Comparison of ENCODE assay signal across 8 mouse cellular contexts in the genomic region with DNA sequence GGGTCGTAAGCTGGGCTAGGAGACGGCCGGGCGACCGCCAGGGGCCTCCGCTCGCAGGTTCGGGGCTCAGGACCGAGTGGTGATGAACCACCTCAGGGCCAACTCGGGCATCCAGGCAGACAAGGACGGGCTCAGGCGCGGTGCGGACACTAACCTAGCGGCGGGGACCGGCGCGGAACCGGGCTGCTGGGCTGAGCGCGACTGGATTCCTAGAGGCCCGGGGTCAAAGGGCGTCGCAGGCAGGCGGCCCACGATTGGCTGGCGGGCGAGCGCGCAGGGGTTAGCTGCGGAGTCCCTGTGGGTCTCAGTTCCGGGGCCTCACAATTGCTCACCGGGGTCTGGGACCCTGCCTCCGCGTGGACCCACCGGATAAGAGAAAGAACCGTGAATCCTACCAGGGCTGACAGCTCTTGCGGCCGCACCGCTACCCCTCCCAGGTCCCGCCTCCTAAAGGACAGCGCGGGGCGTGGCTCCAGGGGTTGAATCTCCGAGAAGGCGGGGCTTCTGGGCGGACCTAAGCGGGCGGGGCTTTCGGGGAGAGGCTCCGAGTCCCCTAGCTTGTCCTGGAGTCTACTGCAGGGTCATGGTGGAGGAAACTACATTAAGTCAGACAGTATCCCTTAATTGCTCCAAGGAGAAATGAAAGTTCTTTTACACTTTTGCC. TPM values are rescaled to one million over a fixed set of nuclear protein-coding genes. Genes with fewer than 3 reads are reported as not detected.
A peak's percentile ranks its signal among the peaks of the same experiment; 100 is the strongest.
DNase-seq lines count a peak whose midpoint lies in the region; ATAC-seq and TF ChIP-seq lines count a peak whose summit lies in the region.

A gene (minus strand): TSS at position 449 of the 664 bp plus-strand sequence.

- no peaks in the 10 kb centered on the region for H3K9me3 ChIP-seq in heart, embryonic 12.5 days (replicated peaks)
- H3K9me3 ChIP-seq in kidney, postnatal 0 days (replicated peaks; ENCODE audit: low read length), result no peaks in the 10 kb centered on the region
- no peaks in the 10 kb centered on the region for H3K9me3 ChIP-seq in liver, embryonic 11.5 days (ENCODE audit: control insufficient read depth, low read length)
- no peaks in the 10 kb centered on the region for H3K9me3 ChIP-seq in stomach, embryonic 14.5 days (ENCODE audit: control insufficient read depth, low read depth, low read length)

- peak; percentile 34; the same call in 1 of the 2 replicates for TF ChIP-seq CTCF in kidney, postnatal 0 days (IDR thresholded peaks at IDR 0.05; ENCODE audit: low read depth)

- peak; percentile 91 for DNase-seq in CD4-positive helper T cell, adult 2 months (ENCODE audit: low read depth, low spot score)
- DNase-seq in brain, embryonic 18.5 days (ENCODE audit: low read depth, low spot score), result peak; percentile 56
- DNase-seq in kidney, postnatal 0 days (ENCODE audit: low spot score), result peak; percentile 98
- DNase-seq in liver, embryonic 11.5 days (ENCODE audit: low spot score), result peak; percentile 90
- DNase-seq in naive thymus-derived CD4-positive, alpha-beta T cell, adult 2 months (ENCODE audit: low read depth), result peak; percentile 93

- no peaks in the 10 kb centered on the region for H3K36me3 ChIP-seq in heart, embryonic 12.5 days
- H3K36me3 ChIP-seq in kidney, postnatal 0 days (ENCODE audit: insufficient read depth, low read length), result no peaks in the 10 kb centered on the region
- no peaks in the 10 kb centered on the region for H3K36me3 ChIP-seq in liver, embryonic 11.5 days (ENCODE audit: control insufficient read depth, insufficient read depth, low read length)
- no peaks in the 10 kb centered on the region for H3K36me3 ChIP-seq in stomach, embryonic 14.5 days (ENCODE audit: control insufficient read depth, insufficient read depth, low read length)

- 0% methylated on average over 52 of the region's 52 CpGs for WGBS in heart, embryonic 12.5 days
- under 1% methylated on average over 52 of the region's 52 CpGs for WGBS in kidney, postnatal 0 days
- under 1% methylated on average over 52 of the region's 52 CpGs for WGBS in liver, embryonic 11.5 days
- 1% methylated on average over 52 of the region's 52 CpGs for WGBS in stomach, embryonic 14.5 days

- peak within 1 kb of the TSS; percentile 90 for H3K9ac ChIP-seq in heart, embryonic 12.5 days
- peak within 1 kb of the TSS; percentile 72 for H3K9ac ChIP-seq in kidney, postnatal 0 days (ENCODE audit: low read depth, low read length)
- peak within 1 kb of the TSS; percentile 85 for H3K9ac ChIP-seq in liver, embryonic 11.5 days (ENCODE audit: low read depth, low read length)
- H3K9ac ChIP-seq in stomach, embryonic 14.5 days (replicated peaks; ENCODE audit: low read depth, low read length), result peak within 1 kb of the TSS; percentile 72

- H3K4me1 ChIP-seq in heart, embryonic 12.5 days (replicated peaks), result 0 out of 2 replicates have a peak, but pooled peaks cover 2% of the 10 kb centered on the region
- H3K4me1 ChIP-seq in kidney, postnatal 0 days (replicated peaks; ENCODE audit: insufficient read depth, low read length), result no peaks in the 10 kb centered on the region
- no peaks in the 10 kb centered on the region for H3K4me1 ChIP-seq in liver, embryonic 11.5 days (replicated peaks; ENCODE audit: control insufficient read depth, insufficient read depth, low read length)
- H3K4me1 ChIP-seq in stomach, embryonic 14.5 days (ENCODE audit: control insufficient read depth, insufficient read depth, low read length), result no peaks in the 10 kb centered on the region

- no peaks in the 10 kb centered on the region for H3K27me3 ChIP-seq in heart, embryonic 12.5 days (replicated peaks)
- no peaks in the 10 kb centered on the region for H3K27me3 ChIP-seq in kidney, postnatal 0 days (ENCODE audit: insufficient read depth, low read length)
- H3K27me3 ChIP-seq in liver, embryonic 11.5 days (replicated peaks; ENCODE audit: control insufficient read depth, insufficient read depth, low read length), result no peaks in the 10 kb centered on the region
- H3K27me3 ChIP-seq in stomach, embryonic 14.5 days (ENCODE audit: control insufficient read depth, insufficient read depth, low read length), result no peaks in the 10 kb centered on the region

- ATAC-seq in erythroid progenitor cell, adult 5-6 weeks (replicated peaks; ENCODE audit: low FRiP score, poor library complexity, severe bottlenecking), result peak; percentile 99
- ATAC-seq in heart, embryonic 12.5 days (ENCODE audit: insufficient number of reproducible peaks, low FRiP score), result peak; percentile 99
- ATAC-seq in kidney, postnatal 0 days (replicated peaks; ENCODE audit: low FRiP score, low read depth), result peak; percentile 99
- ATAC-seq in liver, embryonic 11.5 days (replicated peaks; ENCODE audit: low FRiP score), result peak; percentile 99
- ATAC-seq in stomach, embryonic 14.5 days (ENCODE audit: insufficient number of reproducible peaks, insufficient read depth, low FRiP score, low read depth), result peak; percentile 99

- peak within 1 kb of the TSS; percentile 64 for H3K4me2 ChIP-seq in heart, embryonic 12.5 days
- H3K4me2 ChIP-seq in kidney, postnatal 0 days (ENCODE audit: low read length), result peak within 1 kb of the TSS; percentile 63
- H3K4me2 ChIP-seq in liver, embryonic 11.5 days, result peak within 1 kb of the TSS; percentile 77
- H3K4me2 ChIP-seq in stomach, embryonic 14.5 days (replicated peaks; ENCODE audit: low read depth, low read length), result peak within 1 kb of the TSS; percentile 60

- H3K27ac ChIP-seq in heart, embryonic 12.5 days (ENCODE audit: poor library complexity, severe bottlenecking), result peak within 1 kb of the TSS; percentile 95
- H3K27ac ChIP-seq in kidney, postnatal 0 days, result peak within 1 kb of the TSS; percentile 87
- H3K27ac ChIP-seq in liver, embryonic 11.5 days (ENCODE audit: low read depth, low read length), result peak within 1 kb of the TSS; percentile 82
- H3K27ac ChIP-seq in stomach, embryonic 14.5 days (ENCODE audit: low read length), result peak within 1 kb of the TSS; percentile 82

- H3K4me3 ChIP-seq in heart, embryonic 12.5 days, result peak within 1 kb of the TSS; percentile 92
- peak within 1 kb of the TSS; percentile 82 for H3K4me3 ChIP-seq in kidney, postnatal 0 days (replicated peaks; ENCODE audit: low read depth, low read length)
- peak within 1 kb of the TSS; percentile 72 for H3K4me3 ChIP-seq in liver, embryonic 11.5 days (ENCODE audit: low read depth, low read length)
- peak within 1 kb of the TSS; percentile 76 for H3K4me3 ChIP-seq in stomach, embryonic 14.5 days (ENCODE audit: low read depth, low read length)

RNA-seq across cellular contexts. Expression of the gene that starts here (rescaled TPM):
- total RNA-seq in erythroid progenitor cell, adult 5-6 weeks (2015; ENCODE audit: low replicate concordance), result 6.5 and 13.4 TPM in 2 replicates
- 5.4 and 8.5 TPM in 2 replicates for total RNA-seq in erythroid progenitor cell, adult 5-6 weeks (2017; ENCODE audit: low replicate concordance)
- polyA plus RNA-seq in heart, embryonic 12.5 days (2016; fragmentation: Nextera tagmentation; extraction: Ambion mirVana), result 19.6 and 21.1 TPM in 2 replicates
- polyA plus RNA-seq in kidney, postnatal 0 days (2015; fragmentation: Nextera tagmentation; extraction: Ambion mirVana), result 12.6 and 13.6 TPM in 2 replicates
- polyA plus RNA-seq in liver, embryonic 11.5 days (2014; fragmentation: Nextera tagmentation; extraction: Ambion mirVana), result 11.6 and 12.6 TPM in 2 replicates
- 14.3 and 15.3 TPM in 2 replicates for polyA plus RNA-seq in stomach, embryonic 14.5 days (2014; fragmentation: Nextera tagmentation; extraction: Ambion mirVana)

Comparison
In these comparisons a context has a peak if more than half of its experiments do, and no peak if none do; other contexts are left out.
1. Peak in every context shown above with its lines: DNase-seq, ATAC-seq, H3K4me3 ChIP-seq and H3K27ac ChIP-seq.